Mouse (Mus musculus) myocyte (in vitro differentiated cells): Measurements from ENCODE around the gene Gatad1. TPM values are rescaled to one million over a fixed set of nuclear protein-coding genes. Genes with fewer than 3 reads are reported as not detected.

Experiments
- H3K27me3 ChIP-seq: one replicate; pipeline ENCODE4 v1.6.1; 2011; ENCODE audit not compliant: control insufficient read depth, insufficient read depth, insufficient read length
- H3K36me3 ChIP-seq: one replicate; pipeline ENCODE4 v1.6.1; 2011; ENCODE audit not compliant: control insufficient read depth, insufficient read depth
- H3K4me2 ChIP-seq: one replicate; pipeline ENCODE4 v1.6.1; 2011; ENCODE audit warnings: low read depth, control low read depth
- H3K4me3 ChIP-seq: one replicate; pipeline ENCODE4 v1.5.1; 2011; ENCODE audit warnings: mild to moderate bottlenecking, control low read depth, moderate library complexity
- H3K79me2 ChIP-seq: one replicate; pipeline ENCODE4 v1.6.1; 2011; ENCODE audit not compliant: control insufficient read depth, insufficient read depth
- H3ac ChIP-seq: one replicate; pipeline ENCODE4 v1.6.1; 2011; ENCODE audit not compliant: control insufficient read depth, insufficient read length
- CEBPB ChIP-seq: IDR thresholded peaks from 2 replicates; pipeline ENCODE4 v1.6.1; 2011; ENCODE audit warnings: mild to moderate bottlenecking, moderate library complexity; ENCODE audit not compliant: poor library complexity, insufficient read depth, severe bottlenecking
- E2F4 ChIP-seq: IDR thresholded peaks from one replicate; pipeline ENCODE4 v1.6.1; 2011; ENCODE audit warnings: mild to moderate bottlenecking, control low read depth, moderate library complexity; ENCODE audit not compliant: insufficient read depth
- MAX ChIP-seq: IDR thresholded peaks from one replicate; pipeline ENCODE4 v1.6.1; 2011; ENCODE audit warnings: low read depth, mild to moderate bottlenecking, control low read depth
- MYOD1 ChIP-seq, 3 experiments: IDR thresholded peaks; one replicate each; pipeline ENCODE4 v1.6.1; 2011; ENCODE audit warnings: control low read depth in 2 of 3, low read depth in 2 of 3, mild to moderate bottlenecking in 2 of 3, moderate library complexity in 1 of 3; ENCODE audit not compliant: insufficient read length in 2 of 3, control insufficient read depth in 1 of 3
- MYOG ChIP-seq, 3 experiments: IDR thresholded peaks; one replicate each; pipeline ENCODE4 v1.6.1; 2011; ENCODE audit warnings: control low read depth in 2 of 3, low read depth in 2 of 3, mild to moderate bottlenecking in 2 of 3; ENCODE audit not compliant: insufficient read length in 2 of 3, control insufficient read depth in 1 of 3, insufficient read depth in 1 of 3
- POLR2A ChIP-seq: IDR thresholded peaks from one replicate; pipeline ENCODE4 v1.6.1; 2011; ENCODE audit warnings: low read depth, mild to moderate bottlenecking, control low read depth, moderate library complexity; ENCODE audit not compliant: insufficient read length
- POLR2AphosphoS2 ChIP-seq: IDR thresholded peaks from one replicate; pipeline ENCODE4 v1.6.1; 2011; ENCODE audit warnings: low read depth, control low read depth; ENCODE audit not compliant: insufficient read length
- REST ChIP-seq: IDR thresholded peaks from one replicate; pipeline ENCODE4 v1.6.1; 2011; ENCODE audit warnings: mild to moderate bottlenecking, control low read depth, moderate library complexity; ENCODE audit not compliant: insufficient read depth, insufficient read length
- SRF ChIP-seq: IDR thresholded peaks from one replicate; pipeline ENCODE4 v1.6.1; 2011; ENCODE audit warnings: low read depth; ENCODE audit not compliant: control insufficient read depth, insufficient read length
- TCF12 ChIP-seq: IDR thresholded peaks from one replicate; pipeline ENCODE4 v1.6.1; 2011; ENCODE audit warnings: mild to moderate bottlenecking, control low read depth; ENCODE audit not compliant: poor library complexity, insufficient read depth, severe bottlenecking
- TCF3 ChIP-seq: IDR thresholded peaks from one replicate; pipeline ENCODE4 v1.6.1; 2011; ENCODE audit warnings: low read depth, control low read depth; ENCODE audit not compliant: insufficient read length
- USF1 ChIP-seq: IDR thresholded peaks from one replicate; pipeline ENCODE4 v1.6.1; 2011; ENCODE audit warnings: low read depth, mild to moderate bottlenecking, control low read depth, moderate library complexity
- polyA plus RNA-seq: library from polyadenylated mRNA; unstranded; fragments of >200 nt; fragmentation: generic; extraction: Trizol; gene quantifications from one replicate; pipeline ENCODE4 v1.2.1, GENCODE M21; 2012; ENCODE audit warnings: missing spikeins

Gatad1 gene
- polyA plus RNA-seq: 89.9 TPM

DNA sequence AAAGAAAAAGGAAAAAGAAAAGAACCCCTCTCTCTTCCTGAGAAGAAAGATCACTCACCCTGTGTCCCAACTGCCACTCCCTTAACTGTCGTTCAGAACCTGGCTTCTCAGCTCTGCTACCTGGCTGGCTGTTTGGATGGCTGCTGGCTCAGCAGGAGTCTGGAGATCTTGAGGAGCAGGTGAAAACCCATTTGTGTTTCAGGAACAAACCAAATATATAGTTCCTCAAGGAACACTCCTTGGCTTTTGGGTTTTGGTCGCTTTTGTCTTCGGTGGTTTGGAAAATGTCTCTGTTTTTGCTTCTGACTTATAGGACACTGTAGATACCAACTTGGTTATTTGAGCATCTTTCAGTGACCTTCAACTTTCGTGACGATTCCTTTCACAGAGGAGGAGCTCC lies at the start of gene Gatad1:
TSS of gene Gatad1 (minus strand) at position 101 of the 400 bp plus-strand sequence.
- H3K27me3 ChIP-seq: no peaks in the 10 kb centered on the region

GRCm38 (mm10) chr5:3702180-3702579 lies 45.2 kb upstream of the Gatad1 start:
- Histone ChIP-seq H3K4me2 (no peak overlapping the region), H3ac (no peak overlapping the region), H3K4me3 (no peak overlapping the region), H3K36me3 (peaks cover 20% of the 10 kb centered on the region), H3K79me2 (no peaks in the 10 kb centered on the region), H3K27me3 (no peaks in the 10 kb centered on the region)
- no peak for TF ChIP-seq TCF3
- TF ChIP-seq MYOD1 (IDR thresholded peaks at IDR 0.05; ENCODE audit: control insufficient read depth in 1 of 3, insufficient read length in 2 of 3, low read depth in 2 of 3): no peak
- no peak for TF ChIP-seq USF1
- no peak for TF ChIP-seq POLR2AphosphoS2
- no peak for TF ChIP-seq REST
- TF ChIP-seq MAX: no peak
- no peak for TF ChIP-seq E2F4
- no peak for TF ChIP-seq MYOG (IDR thresholded peaks at IDR 0.05; ENCODE audit: control insufficient read depth in 1 of 3, insufficient read depth in 1 of 3, insufficient read length in 2 of 3, low read depth in 2 of 3)
- TF ChIP-seq CEBPB: no peak
- TF ChIP-seq SRF: no peak
- no peak for TF ChIP-seq POLR2A
- TF ChIP-seq TCF12: no peak

More for the DNA sequence above, at the start of gene Gatad1:
- no peak within 1 kb of the TSS for H3K4me2 ChIP-seq
- H3K4me3 ChIP-seq: no peak within 1 kb of the TSS
- TF ChIP-seq SRF (no peak), MYOG (IDR thresholded peaks at IDR 0.05; ENCODE audit: control insufficient read depth in 1 of 3, insufficient read depth in 1 of 3, insufficient read length in 2 of 3, low read depth in 2 of 3) (no peak), TCF12 (no peak), MAX (no peak), E2F4 (no peak), TCF3 (no peak), REST (no peak), POLR2AphosphoS2 (no peak), MYOD1 (IDR thresholded peaks at IDR 0.05; ENCODE audit: control insufficient read depth in 1 of 3, insufficient read length in 2 of 3, low read depth in 2 of 3) (no peak), USF1 (no peak), CEBPB (no peak), POLR2A (no peak)
- no peak within 1 kb of the TSS for H3ac ChIP-seq
- H3K79me2 ChIP-seq: no peaks in the 10 kb centered on the region
- H3K36me3 ChIP-seq: no peaks in the 10 kb centered on the region

DNA sequence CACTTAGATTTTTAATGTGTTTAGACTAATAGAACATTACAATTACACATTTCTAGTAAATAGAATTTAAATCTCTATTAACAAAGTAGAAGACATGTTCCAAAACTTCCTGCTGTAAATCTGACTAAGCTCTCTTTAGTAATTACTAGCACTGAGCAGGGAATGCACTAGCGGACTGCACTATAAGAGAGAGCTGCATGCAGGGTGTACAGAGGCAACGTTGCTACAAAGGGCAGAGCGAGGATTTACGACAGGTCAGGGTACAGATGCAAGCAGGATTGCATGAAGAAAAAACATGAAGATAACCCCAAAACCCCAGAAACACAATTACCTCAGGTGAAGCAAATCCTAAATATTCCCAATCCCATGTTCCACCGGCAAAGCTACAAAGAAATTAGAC lies 43.0 kb upstream of the Gatad1 start:
- Histone ChIP-seq H3K36me3 (peaks cover 24% of the 10 kb centered on the region), H3K27me3 (no peaks in the 10 kb centered on the region), H3K79me2 (no peaks in the 10 kb centered on the region), H3ac (no peak overlapping the region), H3K4me3 (no peak overlapping the region), H3K4me2 (no peak overlapping the region)
- TF ChIP-seq MYOD1 (IDR thresholded peaks at IDR 0.05; ENCODE audit: control insufficient read depth in 1 of 3, insufficient read length in 2 of 3, low read depth in 2 of 3): no peak
- TF ChIP-seq MYOG (IDR thresholded peaks at IDR 0.05; ENCODE audit: control insufficient read depth in 1 of 3, insufficient read depth in 1 of 3, insufficient read length in 2 of 3, low read depth in 2 of 3): no peak
- TF ChIP-seq REST: no peak
- no peak for TF ChIP-seq SRF
- no peak for TF ChIP-seq CEBPB
- TF ChIP-seq USF1: no peak
- no peak for TF ChIP-seq E2F4
- no peak for TF ChIP-seq POLR2A
- no peak for TF ChIP-seq TCF3
- no peak for TF ChIP-seq TCF12
- TF ChIP-seq MAX: no peak
- TF ChIP-seq POLR2AphosphoS2: no peak

- H3K27me3 ChIP-seq: no peaks in the 10 kb centered on the region
- peaks cover 22% of the 10 kb centered on the region for H3K36me3 ChIP-seq
- no peak overlapping the region for H3K4me3 ChIP-seq
- H3K79me2 ChIP-seq: no peaks in the 10 kb centered on the region
- H3K4me2 ChIP-seq: no peak overlapping the region
- H3ac ChIP-seq: no peak overlapping the region
- TF ChIP-seq SRF: no peak
- TF ChIP-seq MAX: no peak
- TF ChIP-seq MYOD1 (IDR thresholded peaks at IDR 0.05; ENCODE audit: control insufficient read depth in 1 of 3, insufficient read length in 2 of 3, low read depth in 2 of 3): no peak
- TF ChIP-seq CEBPB: no peak
- TF ChIP-seq TCF12: no peak
- no peak for TF ChIP-seq REST
- no peak for TF ChIP-seq POLR2A
These were observed 39.0 kb upstream of the Gatad1 start for GRCm38 (mm10) chr5:3696031-3696430.

DNA sequence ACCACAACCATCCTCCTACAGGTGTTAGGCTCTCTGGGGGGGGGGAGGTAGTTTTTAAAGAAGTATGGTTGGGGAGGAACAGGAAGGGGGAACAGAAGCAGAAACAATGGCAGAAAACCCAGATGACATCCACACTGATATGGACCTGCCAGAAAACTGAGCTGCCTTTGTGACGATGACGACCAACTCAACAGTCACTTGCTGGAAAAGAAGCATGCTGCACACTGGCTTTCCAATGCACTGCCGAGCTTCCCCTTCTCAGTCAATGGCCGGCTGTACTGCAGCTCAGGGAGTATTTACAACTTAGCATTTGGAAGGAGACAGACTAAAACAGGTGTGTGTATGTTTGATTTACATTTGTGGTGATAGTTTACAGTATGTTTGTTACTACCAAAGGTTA lies 38.2 kb upstream of the Gatad1 start:
- Histone ChIP-seq H3K4me3 (no peak overlapping the region), H3ac (no peak overlapping the region), H3K27me3 (no peaks in the 10 kb centered on the region), H3K79me2 (no peaks in the 10 kb centered on the region), H3K4me2 (no peak overlapping the region), H3K36me3 (peaks cover 20% of the 10 kb centered on the region)
- TF ChIP-seq MYOG (IDR thresholded peaks at IDR 0.05; ENCODE audit: control insufficient read depth in 1 of 3, insufficient read depth in 1 of 3, insufficient read length in 2 of 3, low read depth in 2 of 3) (no peak), TCF3 (no peak), POLR2AphosphoS2 (no peak), USF1 (no peak), SRF (no peak), CEBPB (no peak), E2F4 (no peak), MYOD1 (IDR thresholded peaks at IDR 0.05; ENCODE audit: control insufficient read depth in 1 of 3, insufficient read length in 2 of 3, low read depth in 2 of 3) (no peak), TCF12 (no peak), MAX (no peak), REST (no peak), POLR2A (no peak)
